ENCODE assay signal across 8 mouse cellular contexts in genomic region chr5:115272812-115273548, GRCm38 (mm10). TPM values are rescaled to one million over a fixed set of nuclear protein-coding genes. Genes with fewer than 3 reads are reported as not detected.
DNase-seq lines count a peak whose midpoint lies in the region; ATAC-seq and TF ChIP-seq lines count a peak whose summit lies in the region.

Rnf10 (minus strand) TSS chr5:115272898.

- H3K36me3 ChIP-seq in heart, embryonic 11.5 days (ENCODE audit: control insufficient read depth, insufficient read depth, low read length), result no peaks in the 10 kb centered on the region
- no peaks in the 10 kb centered on the region; the same call in 1 of the 2 replicates for H3K36me3 ChIP-seq in kidney, embryonic 16.5 days (ENCODE audit: insufficient read depth, low read length)
- peaks cover 3% of the 10 kb centered on the region; the same call in 1 of the 2 replicates for H3K36me3 ChIP-seq in liver, adult 2 months (ENCODE audit: control insufficient read depth, insufficient read depth, low read length)
- H3K36me3 ChIP-seq in myocyte (ENCODE audit: control insufficient read depth, insufficient read depth), result no peaks in the 10 kb centered on the region
- no peaks in the 10 kb centered on the region; the same call in 1 of the 2 replicates for H3K36me3 ChIP-seq in splenic B cell, adult 2 months (ENCODE audit: control insufficient read depth, insufficient read depth, low read length, poor library complexity, severe bottlenecking)

- H3ac ChIP-seq in myocyte (ENCODE audit: control insufficient read depth, insufficient read length), result peak within 1 kb of the TSS; percentile 90

- no peaks in the 10 kb centered on the region for H3K9me3 ChIP-seq in heart, embryonic 11.5 days (replicated peaks; ENCODE audit: control insufficient read depth, low read length)
- no peaks in the 10 kb centered on the region for H3K9me3 ChIP-seq in kidney, embryonic 16.5 days (ENCODE audit: low read length)

- H3K27me3 ChIP-seq in heart, embryonic 11.5 days (ENCODE audit: control insufficient read depth, insufficient read depth, low read length), result no peaks in the 10 kb centered on the region
- no peaks in the 10 kb centered on the region for H3K27me3 ChIP-seq in kidney, embryonic 16.5 days (ENCODE audit: insufficient read depth, low read length)
- no peaks in the 10 kb centered on the region for H3K27me3 ChIP-seq in liver, adult 2 months (ENCODE audit: control insufficient read depth, insufficient read depth, low read length)
- no peaks in the 10 kb centered on the region for H3K27me3 ChIP-seq in myocyte (ENCODE audit: control insufficient read depth, insufficient read depth, insufficient read length)
- no peaks in the 10 kb centered on the region for H3K27me3 ChIP-seq in splenic B cell, adult 2 months (ENCODE audit: control insufficient read depth, insufficient read depth, low read length, poor library complexity, severe bottlenecking)

- 12% methylated on average over 26 of the region's 26 CpGs for WGBS in heart, embryonic 11.5 days (ENCODE audit: insufficient replicate concordance)
- 15% methylated on average over 26 of the region's 26 CpGs for WGBS in kidney, embryonic 16.5 days
- 12% methylated on average over 26 of the region's 26 CpGs for WGBS in liver, adult 2 months

- ATAC-seq in erythroblast, adult 5-6 weeks (replicated peaks; ENCODE audit: low FRiP score, poor library complexity, severe bottlenecking), result peak; percentile 79
- peak; percentile 84 for ATAC-seq in heart, embryonic 11.5 days (replicated peaks; ENCODE audit: insufficient number of reproducible peaks, low FRiP score, low TSS enrichment)
- peak; percentile 79 for ATAC-seq in kidney, embryonic 16.5 days (ENCODE audit: low FRiP score, low TSS enrichment)

- DNase-seq in B cell, adult 2 months, result peak; percentile 98 to 99
- peak; percentile 97 for DNase-seq in brain, adult 2 months (ENCODE audit: low read depth, low spot score)
- peak; percentile 84 for DNase-seq in liver, adult 2 months (ENCODE audit: extremely low read depth, low read depth, low spot score)
- peak; percentile 95 for DNase-seq in splenic B cell, adult 2 months (ENCODE audit: low read depth, low spot score)

- peak within 1 kb of the TSS; percentile 88 for H3K4me2 ChIP-seq in heart, embryonic 11.5 days
- H3K4me2 ChIP-seq in kidney, embryonic 16.5 days (replicated peaks; ENCODE audit: low read depth, low read length), result peak within 1 kb of the TSS; percentile 78
- H3K4me2 ChIP-seq in myocyte (ENCODE audit: low read depth), result peak within 1 kb of the TSS; percentile 98

- peak within 1 kb of the TSS; percentile 100 for H3K4me3 ChIP-seq in heart, embryonic 11.5 days (ENCODE audit: low read depth, low read length)
- H3K4me3 ChIP-seq in kidney, embryonic 16.5 days (ENCODE audit: low read length), result peak within 1 kb of the TSS; percentile 80
- H3K4me3 ChIP-seq in liver, adult 2 months (ENCODE audit: insufficient read depth, low read depth, low read length), result peak within 1 kb of the TSS; percentile 99
- peak within 1 kb of the TSS; percentile 84 for H3K4me3 ChIP-seq in myocyte

- peak within 1 kb of the TSS; percentile 83 for H3K27ac ChIP-seq in heart, embryonic 11.5 days (ENCODE audit: low read depth, low read length)
- H3K27ac ChIP-seq in kidney, embryonic 16.5 days (ENCODE audit: low read length), result peak within 1 kb of the TSS; percentile 69
- peak within 1 kb of the TSS; percentile 86 for H3K27ac ChIP-seq in liver, adult 2 months (replicated peaks; ENCODE audit: insufficient read depth, low read depth, low read length)

- peaks cover 36% of the 10 kb centered on the region for H3K79me2 ChIP-seq in liver, adult 2 months (ENCODE audit: control insufficient read depth, insufficient read depth, low read length)
- H3K79me2 ChIP-seq in myocyte (ENCODE audit: control insufficient read depth, insufficient read depth), result peaks cover 46% of the 10 kb centered on the region

- no peak for TF ChIP-seq CTCF in liver, adult 2 months (IDR thresholded peaks at IDR 0.05; ENCODE audit: low read depth, low read length)

- peaks cover 32% of the 10 kb centered on the region for H3K4me1 ChIP-seq in heart, embryonic 11.5 days (ENCODE audit: control insufficient read depth, insufficient read depth, low read length)
- H3K4me1 ChIP-seq in kidney, embryonic 16.5 days (ENCODE audit: insufficient read depth, low read length), result peaks cover 40% of the 10 kb centered on the region
- peaks cover 22% of the 10 kb centered on the region for H3K4me1 ChIP-seq in liver, adult 2 months (ENCODE audit: control insufficient read depth, insufficient read depth, low read length)

- H3K9ac ChIP-seq in heart, embryonic 11.5 days (ENCODE audit: low read depth, low read length), result peak within 1 kb of the TSS; percentile 98
- peak within 1 kb of the TSS; percentile 91 for H3K9ac ChIP-seq in kidney, embryonic 16.5 days (replicated peaks; ENCODE audit: low read length)
- H3K9ac ChIP-seq in liver, adult 2 months (ENCODE audit: low read depth, low read length), result peak within 1 kb of the TSS; percentile 100

- peak; percentile 98 for TF ChIP-seq POLR2A in liver, adult 2 months (IDR thresholded peaks at IDR 0.05; ENCODE audit: extremely low read depth, insufficient read depth, low read length)
- TF ChIP-seq POLR2A in myocyte (IDR thresholded peaks at IDR 0.05; ENCODE audit: insufficient read length, low read depth), result peak; percentile 97

TF ChIP-seq in myocyte, 11 proteins besides CTCF, POLR2A, EP300 and RAD21:
- TF ChIP-seq USF1 (IDR thresholded peaks at IDR 0.05; ENCODE audit: low read depth), result no peak
- TF ChIP-seq POLR2AphosphoS2 (IDR thresholded peaks at IDR 0.05; ENCODE audit: insufficient read length, low read depth), result peak; percentile 94
TF ChIP-seq in myocyte: peak in this region for 1.

RNA-seq across cellular contexts. Expression of gene Rnf10, which starts in this region (rescaled TPM):
- 505 and 538 TPM in 2 replicates for total RNA-seq in erythroblast, adult 5-6 weeks (2015; ENCODE audit: low replicate concordance)
- 1,329 and 1,906 TPM in 2 replicates for total RNA-seq in erythroblast, adult 5-6 weeks (2017; ENCODE audit: low replicate concordance)
- 58.0 and 77.3 TPM in 2 replicates for polyA plus RNA-seq in heart, embryonic 11.5 days (2014; fragmentation: Nextera tagmentation; extraction: Ambion mirVana)
- 122 and 134 TPM in 2 replicates for polyA plus RNA-seq in kidney, embryonic 16.5 days (2015; fragmentation: Nextera tagmentation; extraction: Ambion mirVana)
- total RNA-seq in liver, adult 2 months (2014; rRNA removed), result 32.1 and 42.9 TPM in 2 replicates
- polyA plus RNA-seq in liver, adult 2 months (2012; rRNA removed), result 79.2 and 81.3 TPM in 2 replicates
- 220 TPM for polyA plus RNA-seq in myocyte (2012; fragmentation: generic; extraction: Trizol)

Comparison
In these comparisons a context has a peak if more than half of its experiments do, and no peak if none do; other contexts are left out.
1. Peak in every context shown above with its lines: DNase-seq, ATAC-seq, H3K4me3 ChIP-seq and H3K27ac ChIP-seq.
2. RNA of gene Rnf10 (total RNA-seq): 505 to 1,906 TPM in erythroblast, adult 5-6 weeks; 32.1 to 42.9 TPM in liver, adult 2 months; every median in the first group is over 10 times any median in the second.